Mouse (Mus musculus) adrenal gland, adult 10 weeks (tissue): ENCODE results near the gene Spam1. TPM values are rescaled to one million over a fixed set of nuclear protein-coding genes. Genes with fewer than 3 reads are reported as not detected.

Source experiments
- polyA plus RNA-seq: library from polyadenylated mRNA; stranded (reverse); fragments of 350-450 nt; fragmentation: Illumina TruSeq; extraction: RNeasy Lipid Tissue Mini Kit (QIAGEN cat#74804); gene quantifications from one replicate; pipeline ENCODE4 v1.2.3, GENCODE M21; 2014; ENCODE audit warnings: low read depth, low replicate concordance

The Spam1 gene
- polyA plus RNA-seq: not detected

DNA sequence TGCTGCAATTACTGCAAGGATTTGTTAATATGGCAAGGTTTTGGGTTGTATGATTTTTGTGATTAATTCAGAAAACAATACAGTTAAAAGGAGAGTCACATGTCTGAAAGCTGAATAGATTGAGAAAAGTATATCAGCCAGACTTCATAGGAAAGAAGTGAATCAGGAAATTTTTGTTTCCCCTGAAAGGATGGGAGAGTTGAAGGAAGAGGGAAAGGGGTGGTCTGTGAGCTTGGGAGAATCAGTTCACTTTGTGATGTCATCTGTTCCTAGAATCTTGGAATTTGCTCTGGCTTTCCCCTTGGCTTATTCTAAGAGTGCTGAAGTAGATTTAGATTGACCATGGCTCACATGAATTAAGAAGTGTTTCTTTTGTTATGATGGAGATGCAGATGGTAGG is at the start of gene Spam1:
Spam1 (plus strand) TSS at position 301 of the 400 bp plus-strand sequence.

GRCm38 (mm10) chr6:24748029-24748428 is 43.0 kb upstream of the Spam1 start, which contains the start of gene Hyal4:
Gene Hyal4, plus strand, starts transcription at chr6:24748329.

Other genes with a start within 250 kb of the Spam1 start
- 0.41 TPM for gene Lmod2, start 193.4 kb upstream of the Spam1 start, polyA plus RNA-seq
- gene Wasl, start 126.2 kb upstream of the Spam1 start, polyA plus RNA-seq: 165 TPM
- gene Hyal6, start 57.9 kb upstream of the Spam1 start, polyA plus RNA-seq: not detected
- not detected for gene Hyal4, start 42.9 kb upstream of the Spam1 start, polyA plus RNA-seq
- not detected for gene Hyal5, start 66.8 kb downstream of the Spam1 start, polyA plus RNA-seq
- gene Tmem229a, start 165.1 kb downstream of the Spam1 start, polyA plus RNA-seq: 0.64 TPM